Mouse (Mus musculus): Measurements from ENCODE around the gene Gm20896. TPM values are rescaled to one million over a fixed set of nuclear protein-coding genes. Genes with fewer than 3 reads are reported as not detected.
"Not testable (repeated sequence)": the region's sequence is repeated elsewhere in the genome, so short reads cannot be mapped to it uniquely, and the experiment has no call there.

Gene Gm20896
- polyA plus RNA-seq (2015; fragmentation: Nextera tagmentation; extraction: Ambion mirVana): not detected in 2 replicates

DNA sequence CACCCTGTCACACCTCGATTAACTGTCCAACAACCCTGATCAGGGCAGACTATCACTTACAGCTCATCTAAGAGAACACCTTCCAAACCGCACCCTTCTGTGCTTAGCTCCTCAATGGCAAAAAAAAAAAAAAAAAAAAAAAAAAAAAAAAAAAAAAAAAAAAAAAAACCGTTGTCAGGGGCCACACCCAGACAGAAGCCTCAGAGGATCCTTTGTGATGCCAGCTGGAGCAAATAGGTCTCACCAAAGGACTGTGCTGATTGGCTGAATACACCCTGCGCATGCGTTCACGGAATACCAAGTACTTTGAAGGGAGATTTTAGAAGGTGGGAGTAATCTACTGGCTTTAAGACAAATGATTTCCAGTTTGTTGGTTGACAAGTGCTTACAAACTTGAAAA lies at the start of gene Gm20896:
Gene Gm20896, minus strand, starts transcription at position 101 of the 400 bp plus-strand sequence.
- not testable (repeated sequence) for H3K27me3 ChIP-seq; H3K36me3 ChIP-seq (replicated peaks); H3K4me3 ChIP-seq (replicated peaks); H3K4me1 ChIP-seq (replicated peaks); H3K27ac ChIP-seq (replicated peaks); H3K9me3 ChIP-seq (replicated peaks); ATAC-seq (ENCODE audit: insufficient read depth); H3K4me2 ChIP-seq; H3K9ac ChIP-seq
- WGBS (ENCODE audit: insufficient replicate concordance): 90% methylated on average over 2 of the region's 6 CpGs

Data from liver, embryonic 15.5 days (tissue).